Mouse (Mus musculus) midbrain, embryonic 10.5 days (tissue): ENCODE results near the gene Otx1. TPM values are rescaled to one million over a fixed set of nuclear protein-coding genes. Genes with fewer than 3 reads are reported as not detected.
A peak's percentile ranks its signal among the peaks of the same experiment; 100 is the strongest.

Source experiments
- DNase-seq: peaks from one replicate; pipeline ENCODE4 v3.0.0-alpha.2; 2017; ENCODE audit warnings: low spot score
- H3K27ac ChIP-seq: fragments of 300-500 bp; sonication (generic); replicated peaks from 2 replicates; pipeline ENCODE4 v1.5.1; 2016; ENCODE audit warnings: mild to moderate bottlenecking
- H3K27me3 ChIP-seq: fragments of 300-500 bp; sonication (generic); 2 replicates; pipeline ENCODE4 v1.6.1; 2016; ENCODE audit warnings: low read depth, mild to moderate bottlenecking; ENCODE audit not compliant: poor library complexity, severe bottlenecking
- H3K36me3 ChIP-seq: fragments of 300-500 bp; sonication (generic); 2 replicates; pipeline ENCODE4 v1.6.1; 2016; ENCODE audit warnings: mild to moderate bottlenecking, moderate library complexity
- H3K4me1 ChIP-seq: fragments of 300-500 bp; sonication (generic); 2 replicates; pipeline ENCODE4 v1.6.1; 2016
- H3K4me3 ChIP-seq: fragments of 300-500 bp; sonication (generic); 2 replicates; pipeline ENCODE4 v1.5.1; 2016; ENCODE audit warnings: mild to moderate bottlenecking, moderate library complexity
- H3K9me3 ChIP-seq: fragments of 300-500 bp; sonication (generic); replicated peaks from 2 replicates; pipeline ENCODE4 v1.6.1; 2016; ENCODE audit warnings: mild to moderate bottlenecking
- WGBS: fragments of 180-500 bp; shearing (Covaris S2); methylation state at CpG from one replicate; pipeline ENCODE4 v1.1.7; 2016; 5-methylcytosine and 5-hydroxymethylcytosine counted together
- polyA plus RNA-seq: library from polyadenylated mRNA; unstranded; fragments of >200 nt; fragmentation: Nextera tagmentation; extraction: Ambion mirVana; gene quantifications from 2 replicates; pipeline ENCODE4 v1.2.1, GENCODE M21; 2016

Gene Otx1
- 44.5 and 54.8 TPM in 2 replicates for polyA plus RNA-seq

DNA sequence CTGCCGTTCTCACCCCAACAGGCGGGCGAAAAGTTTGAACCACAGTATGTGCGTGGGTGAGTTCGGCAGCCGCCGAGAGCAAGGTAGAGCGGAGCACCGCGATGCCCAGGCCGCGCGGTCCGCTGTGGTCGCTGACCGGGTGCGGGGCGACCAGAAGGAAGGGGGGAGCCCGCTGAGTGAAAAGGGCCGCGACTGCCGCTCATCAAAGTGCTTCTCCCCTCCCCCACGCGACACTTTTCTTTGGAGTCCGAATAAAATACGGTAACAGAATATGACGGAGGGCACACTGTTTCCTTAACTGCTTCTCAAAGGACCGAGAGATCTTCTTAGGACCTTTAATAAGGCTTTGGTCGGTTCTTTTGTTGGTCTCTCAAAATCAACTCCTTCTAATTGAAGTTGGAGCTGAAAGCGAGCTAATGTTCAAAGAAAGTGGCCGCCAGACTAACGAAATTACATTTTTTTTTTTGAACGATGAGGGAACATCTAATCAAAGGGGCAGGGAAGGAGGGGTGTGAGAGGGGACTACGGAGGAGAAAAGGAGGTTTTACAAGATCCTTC is at the start of gene Otx1:
Otx1 (minus strand) TSS at position 115 of the 558 bp plus-strand sequence.
- Histone ChIP-seq H3K4me1 (peaks cover 78% of the 10 kb centered on the region), H3K27me3 (peaks cover 83% of the 10 kb centered on the region), H3K27ac (peak within 1 kb of the TSS; percentile 100), H3K4me3 (peak within 1 kb of the TSS; percentile 85), H3K36me3 (peaks cover 21% of the 10 kb centered on the region), H3K9me3 (no peaks in the 10 kb centered on the region)
- peak; percentile 80 for DNase-seq
- WGBS: under 1% methylated on average over 34 of the region's 34 CpGs

DNA sequence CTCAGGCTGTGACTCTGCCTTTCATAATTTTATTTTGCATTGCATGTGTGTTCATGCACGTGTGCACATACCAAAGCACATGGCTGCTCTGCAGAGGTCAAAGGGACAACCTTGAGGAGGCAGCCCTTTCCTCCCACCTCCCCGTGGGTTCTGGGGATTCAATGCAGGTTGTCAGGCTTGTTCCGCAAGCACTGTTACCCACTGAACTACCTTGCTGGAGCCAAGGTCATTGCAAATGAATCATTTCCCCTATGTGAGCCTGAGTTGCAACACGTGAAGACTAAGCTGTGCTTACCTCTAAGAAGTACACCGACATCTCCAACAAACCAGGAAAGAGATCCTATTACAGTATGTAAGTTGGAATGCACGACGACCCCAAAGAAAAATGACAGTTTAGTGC is 48.2 kb upstream of the Otx1 start:
- Histone ChIP-seq H3K27ac (no peak overlapping the region), H3K9me3 (no peaks in the 10 kb centered on the region), H3K4me1 (peaks cover 26% of the 10 kb centered on the region), H3K27me3 (no peaks in the 10 kb centered on the region), H3K4me3 (no peak overlapping the region), H3K36me3 (peaks cover 2% of the 10 kb centered on the region; the same call in 1 of the 2 replicates)
- WGBS: 90% methylated on average over 7 of the region's 7 CpGs
- DNase-seq: no peak

DNA sequence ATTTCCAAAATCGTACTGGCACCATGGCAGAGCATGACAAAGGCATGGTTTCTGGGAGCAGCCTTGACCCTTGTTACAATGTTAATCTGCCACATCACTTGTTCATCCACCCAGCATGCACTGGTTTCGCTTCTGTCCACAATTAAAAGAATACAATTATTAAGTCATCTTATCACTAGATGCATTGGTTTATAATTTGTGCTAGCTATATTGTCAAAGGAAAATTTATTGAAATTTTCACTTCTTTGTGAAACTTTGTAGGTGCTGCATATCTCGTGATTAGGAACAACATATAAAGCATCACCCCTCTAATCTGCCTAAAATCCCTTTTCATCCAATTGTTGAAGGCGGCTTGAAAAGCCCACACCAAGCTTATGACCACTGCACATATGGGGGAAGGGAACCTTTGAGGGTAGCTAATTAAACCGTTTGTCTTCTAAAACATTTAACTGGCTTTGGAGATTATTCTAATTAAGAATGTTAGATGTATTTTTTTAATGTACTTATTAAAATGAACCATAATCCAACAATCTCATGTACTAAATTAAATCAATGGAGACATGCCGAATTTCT is 37.2 kb upstream of the Otx1 start:
- H3K9me3 ChIP-seq: no peaks in the 10 kb centered on the region
- peaks cover 81% of the 10 kb centered on the region for H3K4me1 ChIP-seq
- no peaks in the 10 kb centered on the region for H3K36me3 ChIP-seq
- peak overlapping the region; percentile 53 for H3K27ac ChIP-seq
- peaks cover 21% of the 10 kb centered on the region; the same call in 1 of the 2 replicates for H3K27me3 ChIP-seq
- 37% methylated on average over 6 of the region's 6 CpGs for WGBS
- H3K4me3 ChIP-seq: no peak overlapping the region
- no peak for DNase-seq

DNA sequence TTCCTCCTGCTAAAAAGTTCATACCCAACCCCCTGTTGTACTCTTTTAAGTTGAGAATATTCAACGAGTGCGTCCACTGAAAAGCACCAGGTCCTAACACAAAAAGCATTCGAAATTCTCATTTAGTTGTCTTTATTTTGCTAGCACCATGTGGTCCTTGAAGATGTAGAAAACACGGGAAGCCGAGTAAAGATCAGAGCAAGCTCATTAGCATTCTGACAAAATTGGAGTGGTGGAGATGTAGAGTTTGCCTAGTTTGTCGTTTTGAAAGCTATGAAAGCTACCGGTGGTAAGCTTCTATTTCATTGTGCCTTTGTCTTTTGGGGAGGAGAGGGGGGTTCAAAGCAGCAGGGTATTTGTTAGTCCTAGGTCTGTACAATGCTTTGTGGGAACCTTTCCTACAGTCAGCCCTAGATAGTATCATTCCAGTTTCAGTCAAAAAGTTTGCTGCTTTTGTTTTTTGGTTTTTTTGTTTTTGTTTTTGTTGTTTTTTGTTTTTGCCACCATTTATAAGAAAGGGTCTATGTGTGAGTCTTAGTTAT is 31.9 kb upstream of the Otx1 start:
- peaks cover 4% of the 10 kb centered on the region; the same call in 1 of the 2 replicates for H3K27me3 ChIP-seq
- no peak overlapping the region for H3K4me3 ChIP-seq
- no peaks in the 10 kb centered on the region for H3K36me3 ChIP-seq
- no peak for DNase-seq
- no peaks in the 10 kb centered on the region for H3K9me3 ChIP-seq
- WGBS: 12% methylated on average over 7 of the region's 7 CpGs
- H3K4me1 ChIP-seq: peaks cover 68% of the 10 kb centered on the region
- H3K27ac ChIP-seq: peak overlapping the region; percentile 69

DNA sequence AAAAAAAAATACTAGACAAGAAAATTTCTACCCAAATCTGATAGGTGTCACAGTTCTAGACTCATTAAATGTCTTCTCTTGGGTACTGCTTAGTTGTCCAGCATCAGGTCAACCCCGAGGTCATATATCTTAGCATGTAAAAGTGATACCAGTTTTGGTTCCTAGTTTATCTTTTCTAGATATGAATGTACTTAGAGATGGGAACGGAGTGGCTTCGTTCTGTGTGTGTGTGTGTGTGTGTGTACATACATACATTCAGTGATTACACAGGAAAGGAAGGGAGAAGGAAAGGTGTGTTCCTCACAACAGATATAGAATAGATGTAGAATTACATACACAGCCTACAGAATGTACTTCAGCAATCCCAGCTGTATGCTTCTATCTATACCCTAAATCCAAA is 30.9 kb upstream of the Otx1 start:
- Histone ChIP-seq H3K27ac (peak overlapping the region; percentile 10; the same call in 1 of the 2 replicates), H3K4me1 (peaks cover 57% of the 10 kb centered on the region), H3K36me3 (no peaks in the 10 kb centered on the region)

DNA sequence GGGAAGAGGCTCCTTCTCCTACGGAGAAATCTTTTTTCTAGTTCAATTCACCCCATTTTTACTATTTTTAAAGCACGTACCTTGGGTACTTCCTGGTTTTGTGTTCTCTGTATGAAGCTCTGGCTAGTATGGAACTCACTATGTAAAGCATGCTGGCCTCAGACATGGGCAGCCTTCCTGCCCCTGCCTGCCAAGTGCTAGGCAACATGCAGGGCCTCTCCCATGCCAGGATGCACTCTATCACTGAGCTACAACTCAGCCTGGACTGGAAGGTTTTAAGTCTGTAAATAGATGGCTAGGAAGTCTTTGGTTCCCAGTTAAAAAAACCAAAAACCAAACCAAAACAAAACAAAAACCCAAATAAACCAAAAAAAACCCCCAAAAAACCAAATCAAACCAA is 17.9 kb upstream of the Otx1 start:
- Histone ChIP-seq H3K9me3 (peaks cover 7% of the 10 kb centered on the region; the same call in 1 of the 2 replicates), H3K4me3 (no peak overlapping the region), H3K27ac (no peak overlapping the region), H3K36me3 (peaks cover 22% of the 10 kb centered on the region), H3K4me1 (peaks cover 34% of the 10 kb centered on the region), H3K27me3 (no peaks in the 10 kb centered on the region; the same call in 1 of the 2 replicates)
- no peak for DNase-seq
- WGBS: 90% methylated on average over 2 of the region's 2 CpGs

More for the DNA sequence above, 30.9 kb upstream of the Otx1 start:
- no peak overlapping the region for H3K4me3 ChIP-seq
- H3K27me3 ChIP-seq: peaks cover 4% of the 10 kb centered on the region; the same call in 1 of the 2 replicates
- 92% methylated on average over 3 of the region's 3 CpGs for WGBS
- H3K9me3 ChIP-seq: no peaks in the 10 kb centered on the region
- no peak for DNase-seq

DNA sequence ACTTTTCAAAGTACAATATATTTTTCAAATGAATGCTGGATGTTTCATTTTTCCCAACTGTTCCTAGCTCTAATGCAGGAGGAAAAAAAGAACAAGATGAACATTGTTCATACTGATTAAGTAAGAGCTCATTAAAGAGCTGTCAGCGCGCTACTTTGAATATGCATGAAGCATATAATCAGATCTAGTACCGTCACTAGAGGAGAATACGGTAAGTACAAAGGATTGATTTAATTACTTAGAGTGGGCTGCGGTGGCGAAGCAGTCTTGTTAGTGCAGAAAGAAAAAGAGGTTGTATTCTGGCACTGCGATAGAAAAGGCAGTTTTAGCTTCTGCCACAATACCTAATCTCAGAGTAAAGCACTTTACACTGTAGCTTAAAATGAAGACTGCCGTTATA is 14.7 kb upstream of the Otx1 start:
- Histone ChIP-seq H3K27me3 (peaks cover 4% of the 10 kb centered on the region; the same call in 1 of the 2 replicates), H3K4me1 (peaks cover 55% of the 10 kb centered on the region), H3K4me3 (0 out of 2 replicates have a peak overlapping the region, but pooled peaks have one; percentile 21), H3K9me3 (peaks cover 7% of the 10 kb centered on the region; the same call in 1 of the 2 replicates), H3K36me3 (peaks cover 19% of the 10 kb centered on the region), H3K27ac (peak overlapping the region; percentile 59)
- WGBS: 21% methylated on average over 8 of the region's 8 CpGs
- DNase-seq: no peak

DNA sequence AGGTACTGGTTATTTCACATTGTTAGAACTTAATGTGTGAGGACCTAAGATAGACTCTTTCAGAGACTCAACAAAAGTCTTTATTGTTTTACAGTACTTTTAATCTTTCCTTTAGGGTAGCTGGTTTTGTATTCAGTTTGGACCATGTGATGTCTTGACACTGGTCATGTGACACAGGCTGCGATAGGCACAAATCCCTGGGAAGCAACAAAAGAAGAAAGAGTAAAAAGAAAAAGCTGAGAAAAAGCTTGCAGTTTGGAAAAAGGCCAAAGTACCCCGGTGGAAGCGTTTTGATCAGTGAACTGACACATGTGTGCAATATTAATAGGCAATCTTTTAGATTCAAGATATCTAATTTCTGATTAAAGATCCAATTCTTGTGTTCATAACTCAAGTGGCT is 13.6 kb upstream of the Otx1 start:
- no peak for DNase-seq
- Histone ChIP-seq H3K27me3 (peaks cover 6% of the 10 kb centered on the region; the same call in 1 of the 2 replicates), H3K4me1 (peaks cover 57% of the 10 kb centered on the region), H3K36me3 (peaks cover 10% of the 10 kb centered on the region), H3K27ac (no peak overlapping the region), H3K4me3 (no peak overlapping the region), H3K9me3 (peaks cover 5% of the 10 kb centered on the region; the same call in 1 of the 2 replicates)
- WGBS: 50% methylated on average over 3 of the region's 3 CpGs

DNA sequence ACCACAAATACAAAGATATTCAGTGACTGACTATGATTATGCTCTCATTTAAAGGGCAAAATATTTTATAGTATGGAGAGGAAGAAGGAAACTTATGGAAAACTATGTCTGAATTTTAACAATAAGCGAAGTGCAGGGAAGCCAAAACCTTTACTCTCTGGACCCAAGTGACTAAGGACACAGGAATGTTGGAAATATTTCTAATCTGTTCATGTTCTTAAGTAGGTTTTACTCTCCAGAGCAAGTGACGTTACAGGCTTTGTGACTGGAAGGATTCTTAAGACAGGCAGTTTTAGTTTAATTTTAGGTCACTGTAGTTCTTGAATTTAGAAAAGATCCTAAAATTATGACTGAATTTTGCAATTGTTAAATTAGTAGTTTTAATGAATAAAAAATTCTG is 6.1 kb upstream of the Otx1 start:
- Histone ChIP-seq H3K4me3 (peak overlapping the region; percentile 85), H3K4me1 (peaks cover 79% of the 10 kb centered on the region)

DNA sequence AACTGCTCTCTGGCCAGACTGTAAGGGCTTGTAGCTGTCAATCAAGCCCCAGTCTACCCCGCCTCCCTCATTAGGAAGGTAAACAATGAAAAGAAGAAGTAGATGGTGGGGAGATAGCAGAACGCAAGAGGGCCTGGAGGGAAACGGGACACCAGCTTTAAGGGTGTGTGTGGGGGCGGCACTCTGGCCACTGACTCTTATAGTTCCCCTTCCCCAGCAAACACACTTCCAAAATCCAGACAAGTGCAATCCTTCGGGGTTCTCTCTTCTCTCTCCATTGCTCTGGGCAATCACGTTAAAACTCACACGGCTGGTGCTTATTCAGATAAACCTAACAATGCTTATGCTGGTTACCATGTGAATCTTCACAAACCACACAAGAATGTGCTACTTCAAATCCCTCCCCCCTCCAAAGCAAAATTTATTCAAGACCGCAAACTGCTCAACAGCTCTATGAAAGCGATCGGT is 5.5 kb upstream of the Otx1 start:
- Histone ChIP-seq H3K27ac (peak overlapping the region; percentile 100), H3K4me3 (peak overlapping the region; percentile 85), H3K4me1 (peaks cover 82% of the 10 kb centered on the region), H3K36me3 (no peaks in the 10 kb centered on the region), H3K27me3 (peaks cover 58% of the 10 kb centered on the region), H3K9me3 (no peaks in the 10 kb centered on the region)
- peak; percentile 74 for DNase-seq
- WGBS: 0% methylated on average over 10 of the region's 10 CpGs

More for the DNA sequence above, 6.1 kb upstream of the Otx1 start:
- no peak for DNase-seq
- peaks cover 52% of the 10 kb centered on the region for H3K27me3 ChIP-seq
- peak overlapping the region; percentile 100 for H3K27ac ChIP-seq
- WGBS: 3% methylated on average over 2 of the region's 2 CpGs
- H3K9me3 ChIP-seq: no peaks in the 10 kb centered on the region
- H3K36me3 ChIP-seq: no peaks in the 10 kb centered on the region

DNA sequence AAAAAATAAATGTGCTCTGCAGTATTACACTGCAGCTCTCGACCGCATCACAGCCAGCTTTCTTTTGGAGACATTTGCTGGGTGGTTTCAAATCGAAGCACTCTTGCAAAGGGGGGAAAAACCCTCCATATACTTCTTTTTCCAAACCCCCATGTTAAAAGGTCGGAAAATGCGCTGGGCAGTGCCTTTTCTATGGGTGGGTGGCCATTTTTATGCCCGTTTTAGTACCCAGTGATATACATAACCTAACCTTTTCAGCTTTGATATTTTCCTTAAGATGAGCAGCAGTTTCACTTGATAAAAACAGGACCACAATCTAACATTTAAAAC is 5.0 kb upstream of the Otx1 start:
- H3K36me3 ChIP-seq: no peaks in the 10 kb centered on the region
- peak overlapping the region; percentile 100 for H3K27ac ChIP-seq
- peaks cover 83% of the 10 kb centered on the region for H3K4me1 ChIP-seq
- no peak for DNase-seq
- no peaks in the 10 kb centered on the region for H3K9me3 ChIP-seq
- peaks cover 62% of the 10 kb centered on the region for H3K27me3 ChIP-seq
- H3K4me3 ChIP-seq: peak overlapping the region; percentile 85
- WGBS: 0% methylated on average over 6 of the region's 6 CpGs

DNA sequence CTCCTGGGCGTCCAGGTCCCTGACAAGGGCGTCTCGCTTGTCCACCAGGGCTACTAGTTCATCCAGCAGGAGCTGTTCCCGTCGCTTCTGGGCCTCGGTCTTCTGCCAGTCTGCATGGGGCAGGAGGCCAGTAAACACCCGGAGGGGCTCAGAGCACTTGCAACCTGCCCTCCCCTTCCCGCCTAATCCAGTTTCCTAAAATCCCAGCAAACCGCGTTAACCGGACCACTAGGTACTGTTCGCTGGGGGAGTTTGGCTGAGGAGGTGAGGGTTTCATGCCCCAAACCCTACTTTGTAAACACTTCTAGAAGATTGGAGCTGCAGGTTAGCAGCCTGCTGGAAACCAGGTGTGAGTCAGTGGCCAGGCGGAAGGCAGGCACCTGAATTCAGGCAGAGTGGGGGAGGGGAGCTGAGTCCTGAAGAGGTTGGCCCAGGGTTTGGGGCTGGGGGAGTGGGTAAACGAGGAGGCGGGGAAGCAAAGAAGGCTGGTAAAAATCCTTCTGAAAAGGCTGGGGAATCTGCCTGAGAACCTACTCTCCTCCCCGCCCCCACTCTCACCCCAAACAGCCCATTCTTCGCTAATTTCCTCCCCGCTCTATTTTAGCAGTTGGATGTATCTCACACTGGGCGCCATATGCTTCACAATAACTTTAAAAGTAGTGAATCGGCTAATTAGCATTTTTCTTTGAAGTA is 4.5 kb upstream of the Otx1 start:
- no peaks in the 10 kb centered on the region for H3K9me3 ChIP-seq
- under 1% methylated on average over 20 of the region's 20 CpGs for WGBS
- peak overlapping the region; percentile 85 for H3K4me3 ChIP-seq
- H3K36me3 ChIP-seq: no peaks in the 10 kb centered on the region
- peaks cover 65% of the 10 kb centered on the region for H3K27me3 ChIP-seq
- H3K4me1 ChIP-seq: peaks cover 83% of the 10 kb centered on the region
- DNase-seq: peak; percentile 81
- peak overlapping the region; percentile 100 for H3K27ac ChIP-seq
